Mouse (Mus musculus) lung, postnatal 4 days (tissue): ENCODE measurements around the gene Tmem160.

Experiments used
- DNase-seq, 2 experiments: peaks; one replicate each; pipeline ENCODE4 v3.0.0; 2021

Gene Tmem160

GRCm38 (mm10) chr7:16452587-16453073 lies at the start of gene Tmem160:
Gene Tmem160, plus strand, starts transcription at chr7:16452779.
- peak; percentile 89 to 92 for DNase-seq

GRCm38 (mm10) chr7:16402968-16403948 lies 49.3 kb upstream of the Tmem160 start:
- peak; percentile 37 to 51 for DNase-seq

GRCm38 (mm10) chr7:16404315-16405072 lies 48.1 kb upstream of the Tmem160 start:
- peak in 1 of 2 experiments; percentile 36 for DNase-seq

- DNase-seq, result peak; percentile 67 to 77
These were observed 47.5 kb upstream of the Tmem160 start for GRCm38 (mm10) chr7:16405073-16405455.

- DNase-seq, result peak; percentile 83 to 89
These were observed 46.8 kb upstream of the Tmem160 start for GRCm38 (mm10) chr7:16405516-16406351.

GRCm38 (mm10) chr7:16406978-16407377 lies 45.6 kb upstream of the Tmem160 start:
- no peak for DNase-seq

GRCm38 (mm10) chr7:16411100-16411499 lies 41.5 kb upstream of the Tmem160 start:
- DNase-seq, result no peak

GRCm38 (mm10) chr7:16412220-16412896 lies 40.2 kb upstream of the Tmem160 start:
- peak in 1 of 2 experiments; percentile 44 for DNase-seq

- DNase-seq, result peak in 1 of 2 experiments; percentile 31
These were observed 39.6 kb upstream of the Tmem160 start for GRCm38 (mm10) chr7:16412930-16413329.

GRCm38 (mm10) chr7:16415426-16415825 lies 37.2 kb upstream of the Tmem160 start:
- peak in 1 of 2 experiments; percentile 49 for DNase-seq

- DNase-seq, result peak; percentile 65 to 84
These were observed 35.3 kb upstream of the Tmem160 start for GRCm38 (mm10) chr7:16417141-16417771.

- DNase-seq, result peak in 1 of 2 experiments; percentile 18
These were observed 33.9 kb upstream of the Tmem160 start for GRCm38 (mm10) chr7:16418713-16419112.

GRCm38 (mm10) chr7:16420493-16421118 lies 32.0 kb upstream of the Tmem160 start:
- peak in 1 of 2 experiments; percentile 12 for DNase-seq

- no peak for DNase-seq
These were observed 30.2 kb upstream of the Tmem160 start for GRCm38 (mm10) chr7:16422222-16422856.

GRCm38 (mm10) chr7:16423731-16424130 lies 28.8 kb upstream of the Tmem160 start:
- DNase-seq, result peak in 1 of 2 experiments; percentile 16

- DNase-seq, result no peak
These were observed 26.9 kb upstream of the Tmem160 start for GRCm38 (mm10) chr7:16425721-16426120.

- DNase-seq, result peak; percentile 83 to 88
These were observed 26.4 kb upstream of the Tmem160 start for GRCm38 (mm10) chr7:16426129-16426729.

GRCm38 (mm10) chr7:16433352-16433971 lies 19.1 kb upstream of the Tmem160 start:
- DNase-seq, result no peak

- no peak for DNase-seq
These were observed 17.5 kb upstream of the Tmem160 start for GRCm38 (mm10) chr7:16435088-16435487.
